Mouse (Mus musculus): ENCODE results near the gene Entpd7. TPM values are rescaled to one million over a fixed set of nuclear protein-coding genes. Genes with fewer than 3 reads are reported as not detected.

The Entpd7 gene
- total RNA-seq, 4 experiments from 2014 or later: 18.1 to 27.3 (median 23.6) TPM

- peak; percentile 99 for DNase-seq
Measured at GRCm38 (mm10) chr19:43674730-43675524, 14.5 kb upstream of the Entpd7 start, which contains the start of gene Slc25a28. Gene Slc25a28, minus strand, starts transcription at chr19:43674881.

DNA sequence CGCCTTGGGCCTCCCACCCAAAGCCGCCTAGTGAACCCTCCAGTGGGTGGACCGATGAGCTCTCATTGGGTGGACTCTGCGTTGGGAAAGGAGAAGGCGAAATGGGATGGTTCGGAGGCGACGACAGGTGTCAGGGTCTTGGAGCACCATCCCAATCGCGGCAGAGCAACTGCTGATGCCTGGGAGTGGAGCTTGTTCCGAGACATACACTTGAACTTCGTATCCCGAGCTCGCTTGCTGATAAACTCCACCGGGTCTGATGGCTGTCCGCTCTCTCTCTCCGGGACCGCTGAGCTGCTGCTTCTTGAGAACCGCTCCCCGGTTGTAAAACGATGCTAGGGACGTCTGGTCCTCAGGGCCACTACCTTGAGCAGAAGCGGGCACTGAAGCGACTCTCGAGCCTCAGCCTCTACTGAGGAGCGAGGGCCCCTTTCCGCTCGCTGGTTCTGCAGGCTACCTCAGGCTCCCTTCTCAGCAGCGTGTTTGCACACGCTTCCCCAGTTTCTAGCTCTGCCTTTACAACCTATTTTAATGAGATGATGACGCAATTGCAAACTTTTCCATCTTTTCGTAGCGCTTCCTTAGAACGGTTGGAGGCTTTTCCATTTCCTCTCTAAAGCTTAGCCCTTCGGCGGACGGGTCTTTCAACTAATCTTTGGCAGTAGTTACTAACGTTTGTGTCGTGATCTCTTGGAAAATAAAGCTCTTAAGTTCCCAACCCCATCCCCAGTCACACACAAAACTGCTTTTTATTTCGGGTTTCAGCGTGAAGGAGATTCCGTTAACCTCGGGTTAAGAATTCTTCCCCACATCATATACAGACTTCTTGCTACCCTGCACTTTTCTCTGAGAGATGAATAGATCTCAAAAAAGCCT is 13.7 kb upstream of the Entpd7 start:
- DNase-seq: peak; percentile 40

GRCm38 (mm10) chr19:43678467-43679003 is 10.9 kb upstream of the Entpd7 start:
- no peak for DNase-seq

GRCm38 (mm10) chr19:43679474-43679981 is 9.9 kb upstream of the Entpd7 start:
- DNase-seq: no peak

GRCm38 (mm10) chr19:43681541-43681940 is 7.9 kb upstream of the Entpd7 start:
- DNase-seq: no peak

DNA sequence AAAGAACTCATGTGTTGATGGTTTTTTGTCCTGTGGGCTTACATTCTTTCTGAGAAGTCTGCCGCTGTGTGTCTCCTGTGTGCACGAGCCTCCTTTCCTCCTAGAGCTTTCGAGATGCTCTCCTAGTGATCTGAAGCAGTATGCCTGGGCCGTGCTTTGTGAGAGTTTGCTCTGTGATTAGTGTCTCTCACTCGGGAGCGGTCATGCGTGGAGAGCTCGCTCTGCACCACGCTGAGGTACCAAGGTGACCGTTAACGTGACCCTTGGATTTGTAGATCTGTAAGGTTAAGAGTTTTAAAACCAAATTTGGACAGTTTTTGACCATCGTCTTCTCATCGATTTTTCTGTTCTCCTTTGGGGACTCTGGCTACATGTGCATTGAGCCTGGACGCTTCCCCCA is 3.3 kb downstream of the Entpd7 start:
- no peak for DNase-seq

DNA sequence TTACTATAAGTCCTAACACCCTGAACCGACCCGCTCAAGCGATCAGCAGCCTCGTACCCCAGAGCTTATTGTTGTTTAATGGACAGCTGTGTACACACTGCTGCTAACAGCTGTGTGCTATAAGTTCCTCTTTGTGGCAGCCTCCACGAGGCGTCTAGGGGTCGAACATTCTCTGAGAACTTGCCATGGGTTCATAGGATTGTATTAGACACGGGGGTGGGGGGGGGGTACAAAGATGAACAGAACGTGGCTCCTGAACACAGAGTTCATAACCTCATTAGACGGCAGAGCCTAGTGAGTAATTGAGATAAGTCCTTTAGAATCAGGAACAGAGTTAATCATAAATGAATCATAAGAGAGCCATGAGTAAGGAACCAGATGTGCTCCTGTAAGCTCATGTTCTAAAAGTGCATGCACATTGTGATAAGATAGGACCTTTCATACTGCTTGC is 6.1 kb downstream of the Entpd7 start:
- DNase-seq: no peak

DNA sequence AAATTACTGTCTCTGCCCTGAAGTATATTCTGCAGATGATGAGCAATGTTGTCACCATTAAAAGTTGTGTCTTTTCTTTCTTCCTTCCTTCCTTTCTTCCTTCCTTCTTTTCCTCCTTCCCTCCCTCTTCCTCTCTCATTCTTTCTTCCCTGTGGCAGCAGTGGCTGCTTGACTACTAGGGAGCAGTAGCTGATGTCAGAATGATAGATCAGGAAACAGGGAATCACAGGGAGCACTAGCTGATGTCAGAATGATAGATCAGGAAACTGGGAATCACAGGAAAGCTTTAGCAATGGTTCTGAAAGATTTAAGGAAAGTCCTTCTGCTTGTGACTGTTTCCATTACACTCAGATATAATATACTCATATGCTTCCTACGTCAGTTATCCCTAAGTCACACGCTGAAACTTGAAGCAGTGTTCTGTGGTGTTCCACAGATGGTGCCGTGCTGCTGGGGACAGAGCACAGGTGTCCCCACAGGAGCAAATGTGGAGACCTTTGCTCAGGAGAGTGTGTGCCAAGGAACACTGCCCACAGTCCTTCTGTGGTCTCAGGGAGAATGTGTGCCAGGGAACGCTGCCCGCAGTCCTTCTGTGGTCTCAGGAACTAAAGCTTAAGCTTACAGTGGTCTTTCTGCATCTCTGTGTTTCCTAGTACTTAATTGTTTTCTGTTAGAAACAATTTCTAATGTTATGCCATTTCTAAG is 8.3 kb downstream of the Entpd7 start:
- DNase-seq: no peak

GRCm38 (mm10) chr19:43699021-43699762 is 9.7 kb downstream of the Entpd7 start:
- no peak for DNase-seq

- DNase-seq: no peak
Measured at GRCm38 (mm10) chr19:43699763-43700155, 10.3 kb downstream of the Entpd7 start.

DNA sequence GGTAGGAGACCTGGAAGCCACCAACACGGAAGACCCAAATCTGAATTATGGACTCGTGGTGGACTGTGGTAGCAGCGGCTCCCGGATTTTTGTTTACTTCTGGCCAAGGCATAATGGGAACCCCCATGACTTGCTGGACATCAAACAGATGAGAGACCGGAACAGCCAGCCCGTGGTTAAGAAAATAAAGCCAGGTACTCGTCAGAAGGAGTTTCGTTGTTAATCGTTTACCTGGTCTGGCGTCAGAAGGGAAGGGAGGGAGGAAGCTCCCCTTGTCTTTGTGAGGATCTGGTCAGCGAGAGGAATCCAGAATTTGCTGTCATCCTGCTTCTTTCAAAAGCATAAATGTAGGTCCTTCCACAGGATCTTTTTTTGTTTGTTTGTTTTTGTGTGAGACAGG is 14.7 kb downstream of the Entpd7 start:
- DNase-seq: no peak

DNA sequence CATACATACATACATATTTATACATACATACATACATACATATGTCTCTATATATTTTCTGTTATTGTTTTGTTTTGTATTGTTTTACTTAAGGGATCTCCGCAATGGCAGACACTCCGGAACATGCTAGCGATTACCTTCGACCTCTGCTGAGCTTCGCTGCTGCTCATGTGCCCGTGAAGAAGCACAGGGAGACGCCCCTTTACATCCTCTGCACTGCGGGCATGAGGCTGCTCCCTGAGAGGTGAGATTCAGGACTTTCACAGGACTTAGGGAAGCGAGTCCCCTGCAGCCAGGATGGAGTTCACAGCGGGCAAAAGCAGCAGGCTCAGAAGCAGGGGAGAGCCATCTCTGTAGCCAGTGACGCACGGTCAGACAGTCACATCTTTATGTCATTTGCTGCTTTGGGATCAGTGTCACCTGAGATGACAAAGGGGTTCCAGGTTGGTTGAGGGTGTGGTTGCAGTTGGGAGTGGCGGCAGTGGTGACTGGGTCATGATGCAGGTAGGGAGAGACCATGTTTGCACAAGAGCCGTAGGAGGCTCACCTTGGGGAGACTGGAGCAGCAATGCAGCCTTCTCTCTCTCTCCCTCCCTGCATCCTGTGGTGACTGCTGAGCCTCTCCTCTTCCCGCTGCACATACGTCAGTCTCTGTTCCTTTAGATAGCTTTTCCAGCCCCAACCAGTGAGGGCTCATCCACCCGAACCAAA is 15.5 kb downstream of the Entpd7 start:
- no peak for DNase-seq

DNA sequence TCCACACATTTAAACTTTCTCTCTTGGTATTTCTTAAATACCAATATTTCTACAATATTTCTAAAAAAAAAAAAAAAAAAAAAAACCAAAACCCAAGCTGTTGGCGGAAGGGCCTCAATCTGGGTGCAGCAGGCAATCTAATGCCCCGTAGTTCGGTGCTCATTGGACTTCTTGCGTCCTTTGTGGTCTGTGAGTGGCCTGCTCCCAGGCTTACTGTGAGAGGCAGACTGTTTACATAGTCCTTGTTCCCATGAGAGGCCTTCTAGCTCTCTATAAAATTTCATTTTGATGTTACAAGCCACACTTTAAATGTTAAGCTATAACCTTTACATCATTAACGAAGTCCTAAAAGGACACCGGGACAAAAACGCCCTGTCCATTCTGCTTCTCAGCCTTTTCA is 18.7 kb downstream of the Entpd7 start:
- no peak for DNase-seq

DNA sequence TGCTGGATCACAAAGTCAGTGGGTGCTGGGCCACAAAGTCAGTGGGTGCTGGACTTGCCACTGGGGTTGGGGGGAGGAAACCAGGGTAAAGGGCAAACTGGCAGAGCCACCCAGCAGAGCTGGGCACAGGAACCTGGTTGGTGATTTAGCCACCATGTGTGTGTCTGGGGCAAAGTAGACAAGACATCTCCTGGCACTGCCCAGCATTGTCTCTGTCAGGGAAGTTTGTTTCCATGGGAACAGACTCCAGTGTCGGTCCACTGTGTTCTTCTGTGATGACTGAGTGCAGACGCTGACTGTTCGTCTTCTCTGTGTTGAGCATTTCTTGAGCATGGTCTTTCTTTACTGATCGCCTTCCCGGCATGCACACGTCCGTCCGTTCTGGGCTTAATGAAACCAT is 19.8 kb downstream of the Entpd7 start:
- DNase-seq: no peak

GRCm38 (mm10) chr19:43711159-43711916 is 21.9 kb downstream of the Entpd7 start:
- DNase-seq: no peak

DNA sequence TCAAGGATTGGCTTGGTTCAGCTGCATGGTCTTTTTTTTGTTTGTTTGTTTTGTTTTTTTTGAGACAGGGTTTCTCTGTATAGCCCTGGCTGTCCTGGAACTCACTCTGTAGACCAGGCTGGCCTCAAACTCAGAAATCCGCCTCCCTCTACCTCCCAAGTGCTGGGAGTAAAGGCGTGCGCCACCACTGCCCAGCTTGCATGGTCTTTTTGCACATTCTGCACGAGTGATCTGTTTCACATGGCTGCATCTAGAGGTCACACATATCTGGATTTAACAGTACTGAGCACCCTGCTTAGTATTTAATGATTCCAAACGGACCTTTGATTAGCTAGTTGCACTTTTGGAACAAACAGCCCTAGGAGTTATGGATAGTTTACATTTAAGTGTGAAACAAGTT is 22.5 kb downstream of the Entpd7 start:
- no peak for DNase-seq

DNA sequence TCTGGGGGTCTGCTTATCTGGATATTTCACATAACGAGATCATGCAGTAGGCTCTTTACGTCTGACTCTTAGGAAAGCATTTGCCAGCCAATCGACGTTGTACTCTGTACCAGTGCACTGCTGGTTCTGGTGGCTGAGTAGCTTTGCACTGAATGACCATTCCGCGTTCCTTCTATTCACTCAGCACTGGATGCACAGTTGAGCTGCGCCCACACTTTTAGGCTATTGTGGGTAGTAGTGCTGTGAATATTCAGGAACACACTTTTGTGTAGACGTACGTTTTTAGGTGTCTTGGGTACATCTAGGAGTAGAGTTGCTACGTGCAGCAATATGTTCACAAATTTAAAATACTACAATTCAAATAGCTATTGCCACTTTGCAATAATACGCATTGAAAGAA is 30.6 kb downstream of the Entpd7 start:
- DNase-seq: no peak

DNA sequence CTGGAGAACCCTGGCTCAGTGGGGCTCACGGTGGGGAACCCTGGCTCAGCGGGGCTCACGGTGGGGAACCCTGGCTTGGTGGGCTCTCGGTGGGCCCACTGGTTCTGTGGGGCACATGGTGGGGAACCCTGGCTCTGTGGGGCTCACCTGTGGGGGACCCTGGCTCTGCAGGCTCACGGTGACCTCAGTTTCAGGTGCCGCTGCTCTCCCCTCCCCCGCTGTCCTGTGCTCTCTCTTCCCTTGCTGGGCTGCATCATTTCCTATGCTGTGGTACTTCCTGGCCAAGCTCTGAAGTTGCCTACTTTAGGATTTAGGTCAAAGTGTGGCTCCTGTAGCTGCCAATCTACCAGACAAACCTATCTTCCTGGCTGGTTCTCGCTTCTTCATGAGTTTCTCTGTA is 33.4 kb downstream of the Entpd7 start:
- DNase-seq: no peak

DNA sequence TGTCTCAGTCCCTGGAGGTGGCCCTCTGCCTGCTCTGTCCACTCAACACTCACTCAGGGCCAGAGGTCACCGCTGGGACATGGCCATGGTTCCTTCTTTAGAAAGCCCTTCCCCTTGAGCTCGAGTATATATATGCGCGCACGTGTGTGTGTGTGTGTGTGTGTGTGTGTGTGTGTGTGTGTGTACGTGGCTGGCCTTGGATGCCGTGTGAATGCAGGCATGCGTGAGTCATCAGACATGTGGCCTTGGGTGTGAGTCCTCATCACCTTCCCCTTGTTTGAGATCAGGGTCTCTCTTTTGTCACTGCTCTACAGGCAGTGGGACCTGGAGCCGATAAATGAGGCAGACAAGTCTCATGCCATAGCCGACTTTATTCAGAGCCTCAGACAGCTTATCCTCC is 34.0 kb downstream of the Entpd7 start:
- peak; percentile 42 for DNase-seq

GRCm38 (mm10) chr19:43724194-43724593 is 34.7 kb downstream of the Entpd7 start:
- DNase-seq: no peak

Data from adrenal gland, adult 8-10 months (tissue).